Mouse (Mus musculus) liver, embryonic 14.5 days (tissue): Measurements from ENCODE around the gene Klhl32. TPM values are rescaled to one million over a fixed set of nuclear protein-coding genes. Genes with fewer than 3 reads are reported as not detected.

Experiments
- ATAC-seq: fragments of 200-750 bp; cut with Nextera tagmentation; 2 replicates; pipeline ENCODE4 v1.8.0; 2017; ENCODE audit warnings: moderate number of reproducible peaks, mild to moderate bottlenecking, moderate library complexity; ENCODE audit not compliant: insufficient read depth
- DNase-seq, 3 experiments: peaks; one replicate each; pipeline ENCODE4 v3.0.0-alpha.2; 2012 to 2013; ENCODE audit warnings: low read depth in 3 of 3, low spot score in 3 of 3
- H3K27ac ChIP-seq: fragments of 300-500 bp; sonication (generic); 2 replicates; pipeline ENCODE4 v1.5.1; 2014; ENCODE audit warnings: moderate library complexity, mild to moderate bottlenecking, control low read depth, inconsistent platforms
- H3K27me3 ChIP-seq: fragments of 300-500 bp; sonication (generic); 2 replicates; pipeline ENCODE4 v1.6.1; 2014; ENCODE audit warnings: mild to moderate bottlenecking, low read length, moderate library complexity; ENCODE audit not compliant: control insufficient read depth, insufficient read depth
- H3K36me3 ChIP-seq: fragments of 300-500 bp; sonication (generic); replicated peaks from 2 replicates; pipeline ENCODE4 v1.6.1; 2014; ENCODE audit warnings: low read depth; ENCODE audit not compliant: control insufficient read depth, insufficient read depth
- H3K4me1 ChIP-seq, 2 experiments: fragments of 200-500 bp in 1 of 2; fragments of 300-500 bp in 1 of 2; sonication (generic) in 1 of 2; replicated peaks; 2 replicates each; pipeline ENCODE4 v1.6.1; 2012 to 2014; ENCODE audit warnings: antibody characterized with exemption in 1 of 2, inconsistent platforms in 1 of 2, low read length in 1 of 2; ENCODE audit not compliant: control insufficient read depth in 2 of 2, insufficient read depth in 2 of 2
- H3K4me2 ChIP-seq: fragments of 300-500 bp; sonication (generic); 2 replicates; pipeline ENCODE4 v1.6.1; 2014; ENCODE audit warnings: low read depth, mild to moderate bottlenecking, control low read depth, moderate library complexity
- H3K4me3 ChIP-seq, 2 experiments: fragments of 200-500 bp in 1 of 2; fragments of 300-500 bp in 1 of 2; sonication (generic) in 1 of 2; 2 replicates each; pipeline ENCODE4 v1.5.1; 2012 to 2014; ENCODE audit warnings: low read depth in 2 of 2, low read length in 2 of 2, mild to moderate bottlenecking in 2 of 2, control low read depth in 1 of 2, inconsistent platforms in 1 of 2, moderate library complexity in 1 of 2; ENCODE audit not compliant: insufficient read depth in 1 of 2
- H3K9ac ChIP-seq: fragments of 300-500 bp; sonication (generic); replicated peaks from 2 replicates; pipeline ENCODE4 v1.6.1; 2014; ENCODE audit warnings: mild to moderate bottlenecking, control low read depth, moderate library complexity
- H3K9me3 ChIP-seq: fragments of 300-500 bp; sonication (generic); 2 replicates; pipeline ENCODE4 v1.6.1; 2016; ENCODE audit warnings: low read length, mixed read lengths; ENCODE audit not compliant: control insufficient read depth
- CTCF ChIP-seq: IDR thresholded peaks from 2 replicates; pipeline ENCODE4 v1.5.1; 2016; ENCODE audit warnings: antibody characterized with exemption, low read depth, control low read depth
- EP300 ChIP-seq: IDR thresholded peaks from 2 replicates; pipeline ENCODE4 v1.6.1; 2016; ENCODE audit warnings: antibody characterized with exemption, low read depth
- WGBS: fragments of 180-500 bp; shearing (Covaris S2); extraction: QIAGEN DNeasy Blood & Tissue Kit; methylation state at CpG from one replicate; pipeline ENCODE4 v1.1.7; 2014; ENCODE audit not compliant: insufficient replicate concordance; 5-methylcytosine and 5-hydroxymethylcytosine counted together
- polyA plus RNA-seq, 2 experiments: library from polyadenylated mRNA; depleted of rRNA in 1 of 2; stranded (reverse) in 1 of 2; unstranded in 1 of 2; fragments of >200 nt; fragmentation: Nextera tagmentation in 1 of 2; extraction: Ambion mirVana in 1 of 2; gene quantifications; 2 replicates each; pipeline versions ENCODE4 v1.2.1 to v1.2.3; 2012 to 2014

The Klhl32 gene
- polyA plus RNA-seq, 2 experiments: 0.01 to 0.14 TPM

DNA sequence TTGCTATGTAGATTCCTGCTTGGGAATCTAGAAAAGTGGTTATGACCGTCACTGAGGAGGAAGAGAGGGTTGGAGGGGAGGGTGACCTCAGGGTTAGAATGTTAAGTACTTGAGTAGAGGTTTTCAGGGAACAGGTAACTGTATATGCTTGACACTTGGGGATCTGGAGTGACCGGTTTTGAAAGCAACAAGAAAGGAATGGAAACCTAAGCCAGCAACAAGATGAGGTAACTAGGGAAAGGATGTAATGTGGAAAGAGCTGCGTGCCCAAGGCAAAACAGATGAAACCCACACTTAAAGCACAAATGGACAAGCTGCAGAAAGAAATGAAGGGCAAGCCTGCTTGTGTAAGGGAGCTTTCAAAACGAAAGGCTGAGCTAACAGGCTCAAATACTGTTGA, 18.3 kb upstream of the Klhl32 start:
- ATAC-seq (no peak), DNase-seq (no peak)
- Histone ChIP-seq H3K9ac (no peak overlapping the region), H3K4me3 (no peak overlapping the region), H3K9me3 (no peaks in the 10 kb centered on the region), H3K27ac (no peak overlapping the region), H3K36me3 (no peaks in the 10 kb centered on the region), H3K4me2 (no peak overlapping the region), H3K4me1 (no peaks in the 10 kb centered on the region), H3K27me3 (no peaks in the 10 kb centered on the region)
- WGBS: 38% methylated on average over 4 of the region's 4 CpGs
- TF ChIP-seq EP300 (no peak), CTCF (no peak)

DNA sequence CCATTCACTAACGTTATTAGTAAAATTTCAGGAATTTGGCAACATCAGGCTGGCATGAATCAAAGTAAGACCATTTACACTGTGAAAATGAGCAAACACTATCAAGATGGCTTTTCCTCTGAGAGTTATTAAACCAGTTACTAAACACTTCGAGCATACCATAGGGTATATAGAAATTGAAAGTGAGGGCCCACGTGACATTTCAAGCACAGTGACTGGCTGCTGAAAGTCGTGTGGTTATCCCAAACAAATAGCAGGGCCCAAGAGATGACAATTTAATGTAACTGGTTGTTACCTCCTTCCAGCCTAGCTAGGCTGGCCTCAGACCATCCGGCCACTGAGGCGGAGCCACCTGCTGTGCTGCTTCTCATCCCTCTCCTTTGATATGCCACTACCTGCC, 14.8 kb upstream of the Klhl32 start:
- Histone ChIP-seq H3K27me3 (no peaks in the 10 kb centered on the region), H3K9ac (no peak overlapping the region), H3K4me3 (no peak overlapping the region), H3K9me3 (no peaks in the 10 kb centered on the region), H3K27ac (no peak overlapping the region), H3K36me3 (no peaks in the 10 kb centered on the region), H3K4me2 (no peak overlapping the region), H3K4me1 (no peaks in the 10 kb centered on the region)
- TF ChIP-seq EP300 (no peak), CTCF (no peak)
- DNase-seq (no peak), ATAC-seq (no peak)
- 36% methylated on average over 6 of the region's 6 CpGs for WGBS

DNA sequence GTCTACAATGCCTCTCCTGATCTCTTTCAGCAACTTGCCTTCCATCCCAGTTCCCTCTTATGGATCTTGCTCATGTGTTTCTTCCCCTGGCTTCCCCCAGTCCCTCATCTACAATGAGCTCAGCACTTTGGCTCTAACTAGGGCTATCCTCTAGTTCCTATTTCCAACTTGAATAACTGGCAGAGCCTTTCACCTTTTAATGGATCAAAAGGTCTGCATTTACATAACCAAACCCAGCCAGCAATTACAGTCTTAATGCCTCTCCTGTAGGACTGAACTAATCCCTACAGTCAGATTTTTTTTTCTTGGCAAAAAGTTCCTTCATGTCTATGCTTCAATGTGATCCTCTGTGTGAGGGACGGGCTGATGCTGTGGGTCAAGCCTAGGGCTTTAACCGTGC, 3.5 kb downstream of the Klhl32 start:
- DNase-seq (no peak), ATAC-seq (no peak)
- Histone ChIP-seq H3K4me3 (no peak overlapping the region), H3K9ac (no peak overlapping the region), H3K27ac (no peak overlapping the region), H3K4me1 (no peaks in the 10 kb centered on the region), H3K4me2 (no peak overlapping the region), H3K9me3 (no peaks in the 10 kb centered on the region), H3K36me3 (no peaks in the 10 kb centered on the region), H3K27me3 (no peaks in the 10 kb centered on the region)
- TF ChIP-seq CTCF (no peak), EP300 (no peak)
- 67% methylated on average over 2 of the region's 2 CpGs for WGBS

DNA sequence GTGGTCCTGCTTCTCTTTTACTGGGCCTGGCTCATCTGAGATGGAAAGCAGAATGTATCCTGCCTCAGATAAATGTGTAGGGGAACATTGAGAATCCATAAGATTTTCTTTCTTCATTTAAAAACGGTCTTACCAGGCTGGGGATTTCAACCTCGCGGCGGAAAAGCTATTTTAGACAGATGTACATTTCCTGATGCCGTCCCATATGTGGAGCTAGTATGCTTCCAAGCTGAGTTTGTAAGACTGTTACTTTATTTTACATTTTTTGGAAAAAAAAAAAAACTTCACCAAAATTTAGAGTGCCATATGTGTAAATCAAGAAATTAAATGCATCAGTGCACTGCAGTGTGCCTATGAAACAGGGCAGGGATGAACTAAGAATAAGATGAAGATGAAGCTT, 5.4 kb downstream of the Klhl32 start:
- DNase-seq (no peak), ATAC-seq (no peak)

DNA sequence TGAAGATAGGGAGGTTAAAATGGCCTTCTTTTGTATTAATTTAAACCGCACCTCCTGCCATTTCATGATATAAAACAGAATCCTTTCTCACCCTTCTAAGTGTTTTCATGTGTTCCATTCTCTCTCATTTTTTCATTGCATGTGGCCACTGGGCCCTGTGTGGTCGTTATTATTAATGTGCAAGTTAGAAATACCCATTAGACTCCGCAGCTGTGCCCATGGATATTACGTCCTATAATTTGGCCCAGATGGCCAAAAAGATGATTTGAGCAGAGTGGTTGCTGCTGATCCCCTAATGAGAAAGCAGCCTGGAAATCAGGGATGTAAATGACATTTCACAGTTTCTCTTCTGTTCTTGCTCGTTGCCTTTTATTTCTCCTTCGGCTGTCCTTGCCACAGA, 12.4 kb downstream of the Klhl32 start:
- ATAC-seq (no peak), DNase-seq (no peak)
- WGBS: 62% methylated on average over 6 of the region's 6 CpGs
- no peaks in the 10 kb centered on the region for H3K4me1 ChIP-seq
- H3K4me2 ChIP-seq: no peak overlapping the region
- H3K4me3 ChIP-seq: no peak overlapping the region
- no peak overlapping the region for H3K27ac ChIP-seq
- TF ChIP-seq CTCF: no peak
- no peak for TF ChIP-seq EP300
- no peak overlapping the region for H3K9ac ChIP-seq
- H3K36me3 ChIP-seq: no peaks in the 10 kb centered on the region
- no peaks in the 10 kb centered on the region for H3K9me3 ChIP-seq
- no peaks in the 10 kb centered on the region for H3K27me3 ChIP-seq

More for the DNA sequence above, 5.4 kb downstream of the Klhl32 start:
- H3K9ac ChIP-seq: no peak overlapping the region
- TF ChIP-seq CTCF (no peak), EP300 (no peak)
- H3K36me3 ChIP-seq: no peaks in the 10 kb centered on the region
- H3K4me2 ChIP-seq: no peak overlapping the region
- H3K4me3 ChIP-seq: no peak overlapping the region
- H3K4me1 ChIP-seq: no peaks in the 10 kb centered on the region
- H3K27me3 ChIP-seq: no peaks in the 10 kb centered on the region
- H3K27ac ChIP-seq: no peak overlapping the region
- H3K9me3 ChIP-seq: no peaks in the 10 kb centered on the region
- WGBS: 75% methylated on average over 5 of the region's 5 CpGs
